Mouse (Mus musculus) megakaryocyte, embryonic 14.5 days (primary cell): ENCODE data around the gene Ccdc88c.

Experiments used
- FLI1 ChIP-seq: IDR thresholded peaks from 2 replicates; pipeline ENCODE4 v1.6.1; 2012; ENCODE audit warnings: low read length, inconsistent platforms, mixed read lengths
- GATA1 ChIP-seq: IDR thresholded peaks from 3 replicates; pipeline ENCODE4 v1.6.1; 2012; ENCODE audit warnings: mixed read lengths, low read length, inconsistent platforms, borderline replicate concordance

GRCm38 (mm10) chr12:100980551-100981008 is 48.3 kb downstream of the Ccdc88c start:
- TF ChIP-seq GATA1 (no peak), FLI1 (no peak)
